Mouse (Mus musculus) kidney, adult 2 months (tissue): ENCODE results near the gene Ankrd12.

ENCODE experiments used
- CTCF ChIP-seq: fragments of 200-500 bp; conservative IDR thresholded peaks from 2 replicates; pipeline ENCODE4 v1.5.1; 2011; ENCODE audit warnings: low read depth, mild to moderate bottlenecking, control low read depth, low read length, moderate library complexity, mixed read lengths; ENCODE audit not compliant: insufficient read depth, insufficient read length
- POLR2A ChIP-seq: fragments of 200-500 bp; IDR thresholded peaks from one replicate; pipeline ENCODE4 v1.6.1; 2011; ENCODE audit warnings: low read depth, low read length, control low read depth

- no peak for TF ChIP-seq CTCF
- no peak for TF ChIP-seq POLR2A
These were observed 43.8 kb upstream of the Ankrd12 start for GRCm38 (mm10) chr17:66120701-66121100.
